Mouse (Mus musculus) thymus, adult 2 months (tissue): ENCODE data around the gene Unc119. TPM values are rescaled to one million over a fixed set of nuclear protein-coding genes. Genes with fewer than 3 reads are reported as not detected.

Experiments used
- DNase-seq: peaks from one replicate; pipeline ENCODE4 v3.0.0; 2021
- H3K27ac ChIP-seq: fragments of 200-500 bp; 2 replicates; pipeline ENCODE4 v1.5.1; 2012; ENCODE audit warnings: low read length, control low read depth; ENCODE audit not compliant: control insufficient read depth, insufficient read depth
- H3K27me3 ChIP-seq: fragments of 200-500 bp; 2 replicates; pipeline ENCODE4 v1.6.1; 2012; ENCODE audit warnings: mild to moderate bottlenecking, low read length, moderate library complexity, mixed read lengths; ENCODE audit not compliant: control insufficient read depth, insufficient read depth
- H3K36me3 ChIP-seq: fragments of 200-500 bp; 2 replicates; pipeline ENCODE4 v1.6.1; 2012; ENCODE audit warnings: mild to moderate bottlenecking, low read length, moderate library complexity; ENCODE audit not compliant: control insufficient read depth, insufficient read depth
- H3K4me1 ChIP-seq: fragments of 200-500 bp; replicated peaks from 2 replicates; pipeline ENCODE4 v1.6.1; 2012; ENCODE audit warnings: low read length; ENCODE audit not compliant: control insufficient read depth, insufficient read depth
- H3K4me3 ChIP-seq: fragments of 200-500 bp; 2 replicates; pipeline ENCODE4 v1.5.1; 2012; ENCODE audit warnings: mild to moderate bottlenecking, low read length, control low read depth, moderate library complexity; ENCODE audit not compliant: control insufficient read depth, insufficient read depth
- CTCF ChIP-seq: fragments of 200-500 bp; IDR thresholded peaks from 2 replicates; pipeline ENCODE4 v1.5.1; 2012; ENCODE audit warnings: mild to moderate bottlenecking, control low read depth, low read length, moderate library complexity, borderline replicate concordance; ENCODE audit not compliant: control insufficient read depth, poor library complexity, insufficient read depth; ENCODE audit errors: extremely low read depth
- POLR2A ChIP-seq: fragments of 200-500 bp; IDR thresholded peaks from 2 replicates; pipeline ENCODE4 v1.6.1; 2012; ENCODE audit warnings: mild to moderate bottlenecking, low read length, control low read depth, moderate library complexity; ENCODE audit not compliant: control insufficient read depth, poor library complexity, insufficient read depth; ENCODE audit errors: extremely low read depth
- WGBS: fragments of 180-500 bp; shearing (Covaris S2); methylation state at CpG from one replicate; pipeline ENCODE4 v1.1.7; 2018; 5-methylcytosine and 5-hydroxymethylcytosine counted together
- polyA plus RNA-seq: library from polyadenylated mRNA; depleted of rRNA; stranded (reverse); fragments of >200 nt; gene quantifications from 2 replicates; pipeline ENCODE4 v1.2.3, GENCODE M21; 2012

The Unc119 gene
- polyA plus RNA-seq, 1 experiment: 42.0 TPM

DNA sequence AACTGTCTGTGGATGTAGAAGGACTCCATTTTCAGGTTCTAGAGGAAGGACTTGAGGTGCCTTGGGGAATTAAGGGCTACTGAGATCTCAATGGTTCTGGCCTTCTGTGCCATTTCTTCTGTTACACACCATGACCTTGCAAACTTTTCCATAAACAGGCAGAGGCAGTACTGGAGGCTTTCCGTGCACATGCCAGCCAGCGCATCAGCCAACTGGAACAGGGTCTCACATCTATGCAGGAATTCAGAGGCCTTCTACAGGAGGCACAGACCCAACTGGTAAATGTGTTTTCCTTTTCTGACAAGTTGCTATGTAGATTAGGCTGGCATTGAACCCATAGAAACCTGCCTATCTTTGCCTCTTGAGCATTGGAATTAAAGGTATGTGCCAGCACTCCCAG, 29.6 kb upstream of the Unc119 start:
- Histone ChIP-seq H3K27me3 (no peaks in the 10 kb centered on the region), H3K4me3 (no peak overlapping the region), H3K27ac (no peak overlapping the region), H3K36me3 (peaks cover 60% of the 10 kb centered on the region), H3K4me1 (no peaks in the 10 kb centered on the region)
- no peak for TF ChIP-seq CTCF
- TF ChIP-seq POLR2A: no peak
- no peak for DNase-seq
- 98% methylated on average over 2 of the region's 2 CpGs for WGBS

DNA sequence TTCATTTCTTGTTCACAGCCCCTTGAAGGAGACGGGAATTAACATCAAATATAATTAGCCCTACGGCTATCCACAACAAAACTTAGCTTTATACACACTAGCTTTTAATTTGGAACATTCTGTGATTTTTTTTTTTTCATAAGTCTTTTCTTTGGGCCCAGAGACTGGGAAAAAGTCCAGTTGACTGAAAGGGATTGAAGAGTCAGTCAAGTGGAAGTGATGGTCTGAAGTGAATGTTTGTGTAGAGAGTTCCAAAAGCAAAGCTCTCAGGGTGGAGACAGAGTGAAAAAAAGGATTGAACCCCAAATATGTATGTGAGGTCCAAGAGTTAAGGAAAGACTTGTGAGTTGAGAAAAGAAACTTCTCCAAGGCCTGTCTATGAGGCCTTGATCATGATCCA, 24.9 kb upstream of the Unc119 start:
- WGBS: 94% methylated on average over 2 of the region's 2 CpGs
- Histone ChIP-seq H3K27me3 (no peaks in the 10 kb centered on the region), H3K4me3 (no peak overlapping the region), H3K4me1 (peaks cover 4% of the 10 kb centered on the region; the same call in 1 of the 2 replicates), H3K27ac (no peak overlapping the region), H3K36me3 (peaks cover 76% of the 10 kb centered on the region)
- no peak for DNase-seq
- TF ChIP-seq POLR2A: no peak
- no peak for TF ChIP-seq CTCF

DNA sequence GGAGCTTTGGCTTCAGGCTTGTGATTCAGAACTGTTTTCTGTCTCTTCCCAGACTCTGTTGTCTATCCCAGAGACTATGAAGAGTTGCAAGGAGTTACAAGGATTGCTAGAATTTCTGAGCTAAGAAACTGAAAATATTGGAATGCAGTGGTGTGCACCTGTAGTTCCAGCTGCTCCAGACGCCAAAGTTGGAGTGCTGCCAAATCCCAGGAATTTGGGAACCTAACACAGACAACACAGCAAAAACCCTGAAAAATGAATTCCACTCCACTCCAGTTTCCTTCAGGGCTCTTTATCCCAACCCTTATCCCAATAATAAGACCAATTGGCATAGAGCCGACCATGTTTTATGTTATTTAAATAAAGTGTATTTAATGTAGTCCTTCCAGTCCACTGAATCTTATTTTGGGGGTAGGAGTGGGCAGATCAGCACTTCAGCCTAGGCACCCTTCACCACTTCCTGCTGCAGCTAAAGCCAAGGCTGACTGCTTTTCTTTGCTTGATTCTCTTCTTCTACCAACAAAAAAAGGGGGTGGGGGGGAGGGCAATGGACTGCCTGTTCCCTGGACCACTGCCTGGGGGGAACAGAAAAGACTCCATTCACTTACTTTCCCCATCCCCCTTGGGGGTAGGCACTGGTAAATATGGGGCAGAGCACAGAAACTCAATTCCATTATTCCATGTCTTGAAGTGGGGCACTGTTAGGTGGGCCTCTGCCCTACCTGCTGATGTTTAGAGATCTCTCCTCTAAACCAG, 21.0 kb upstream of the Unc119 start:
- H3K4me1 ChIP-seq: peaks cover 4% of the 10 kb centered on the region; the same call in 1 of the 2 replicates
- WGBS: 90% methylated on average over 2 of the region's 2 CpGs

DNA sequence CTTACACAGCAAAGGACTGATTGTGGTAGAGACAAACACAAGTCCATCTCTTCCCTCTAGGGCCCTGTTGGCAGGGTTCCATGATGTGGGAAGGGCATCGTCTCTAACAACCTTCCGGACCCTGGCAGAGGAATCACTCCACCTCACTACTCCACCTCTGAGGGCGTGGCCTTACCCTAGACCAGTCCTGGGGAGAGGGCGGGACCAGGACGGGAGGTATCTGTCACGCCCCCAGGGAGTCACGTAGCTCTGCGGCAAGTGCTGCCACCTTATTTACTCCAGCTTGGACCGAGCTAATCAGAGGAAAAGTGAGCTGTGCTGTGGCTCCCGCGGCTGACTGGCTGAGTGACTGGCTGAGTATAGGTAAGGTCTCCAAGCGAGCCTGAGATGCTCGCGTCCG, 20.4 kb upstream of the Unc119 start, which contains the start of gene Aldoc:
TSS of gene Aldoc (plus strand) at position 109 of the 400 bp plus-strand sequence.
- H3K27ac ChIP-seq: no peak within 1 kb of the TSS
- H3K4me3 ChIP-seq: no peak within 1 kb of the TSS
- peaks cover 38% of the 10 kb centered on the region for H3K36me3 ChIP-seq
- peaks cover 4% of the 10 kb centered on the region; the same call in 1 of the 2 replicates for H3K4me1 ChIP-seq
- TF ChIP-seq CTCF (no peak), POLR2A (no peak)
- DNase-seq: peak; percentile 69
- H3K27me3 ChIP-seq: no peaks in the 10 kb centered on the region
- WGBS: 8% methylated on average over 15 of the region's 15 CpGs

More for the DNA sequence above, 21.0 kb upstream of the Unc119 start:
- Histone ChIP-seq H3K27ac (no peak overlapping the region), H3K4me3 (no peak overlapping the region), H3K27me3 (no peaks in the 10 kb centered on the region), H3K36me3 (peaks cover 44% of the 10 kb centered on the region)
- DNase-seq: no peak
- TF ChIP-seq POLR2A (no peak), CTCF (no peak)

DNA sequence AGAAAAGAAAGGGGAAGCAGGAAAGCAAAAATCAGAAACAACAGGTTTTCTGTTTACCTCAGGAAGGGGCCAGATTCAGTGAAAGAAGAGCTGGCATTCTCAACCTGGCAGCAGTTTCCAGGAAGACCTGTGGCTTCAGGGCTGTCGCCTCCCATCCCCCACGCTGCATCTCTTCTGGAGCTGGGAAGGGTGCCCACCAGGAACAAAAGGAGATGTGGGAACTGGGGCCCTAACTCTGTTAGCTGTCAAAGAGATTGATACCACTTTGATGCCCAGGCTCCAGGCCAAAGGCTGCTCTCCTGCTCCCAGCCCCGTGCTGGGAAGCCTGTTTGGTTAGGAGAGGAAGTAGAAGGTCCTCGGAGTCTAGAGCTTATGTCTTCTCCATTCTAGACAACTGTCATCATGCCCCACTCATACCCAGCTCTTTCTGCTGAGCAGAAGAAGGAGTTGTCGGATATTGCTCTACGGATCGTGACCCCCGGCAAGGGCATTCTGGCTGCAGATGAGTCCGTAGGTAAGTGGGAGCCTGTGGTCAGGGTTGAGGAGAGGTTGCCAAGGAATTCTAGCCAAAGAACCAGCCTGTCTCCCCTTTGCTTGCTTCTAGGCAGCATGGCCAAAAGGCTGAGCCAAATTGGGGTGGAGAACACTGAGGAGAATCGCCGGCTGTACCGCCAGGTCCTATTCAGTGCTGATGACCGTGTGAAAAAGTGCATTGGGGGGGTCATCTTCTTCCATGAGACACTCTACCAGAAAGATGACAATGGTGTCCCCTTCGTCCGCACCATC, 19.1 kb upstream of the Unc119 start:
- H3K36me3 ChIP-seq: peaks cover 25% of the 10 kb centered on the region

DNA sequence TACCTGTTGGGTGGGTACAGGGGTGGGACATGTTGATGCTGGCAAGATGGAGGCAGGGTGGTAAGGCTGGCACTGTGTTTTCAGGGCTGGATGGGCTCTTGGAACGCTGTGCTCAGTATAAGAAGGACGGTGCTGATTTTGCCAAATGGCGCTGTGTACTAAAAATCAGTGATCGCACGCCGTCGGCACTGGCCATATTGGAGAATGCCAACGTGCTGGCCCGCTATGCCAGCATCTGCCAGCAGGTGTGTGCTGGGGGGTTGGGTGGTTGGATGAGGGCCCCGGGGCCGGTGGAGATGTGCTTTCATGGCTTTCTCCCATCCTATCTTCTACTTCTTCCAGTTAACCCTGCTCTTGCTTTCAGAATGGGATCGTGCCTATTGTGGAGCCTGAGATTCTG, 18.3 kb upstream of the Unc119 start:
- H3K36me3 ChIP-seq: peaks cover 22% of the 10 kb centered on the region
- no peak overlapping the region for H3K27ac ChIP-seq
- peaks cover 9% of the 10 kb centered on the region for H3K4me1 ChIP-seq
- no peaks in the 10 kb centered on the region for H3K27me3 ChIP-seq
- WGBS: 94% methylated on average over 12 of the region's 12 CpGs
- TF ChIP-seq CTCF (no peak), POLR2A (no peak)
- no peak overlapping the region for H3K4me3 ChIP-seq
- DNase-seq: no peak

More for the DNA sequence above, 19.1 kb upstream of the Unc119 start:
- no peak for TF ChIP-seq POLR2A
- no peak for TF ChIP-seq CTCF
- no peak overlapping the region for H3K4me3 ChIP-seq
- WGBS: 91% methylated on average over 15 of the region's 15 CpGs
- no peak overlapping the region for H3K27ac ChIP-seq
- H3K27me3 ChIP-seq: no peaks in the 10 kb centered on the region
- no peak for DNase-seq
- peaks cover 9% of the 10 kb centered on the region for H3K4me1 ChIP-seq
